Mouse (Mus musculus): ENCODE results near the gene Rai14. TPM values are rescaled to one million over a fixed set of nuclear protein-coding genes. Genes with fewer than 3 reads are reported as not detected.
"Not testable (repeated sequence)": the region's sequence is repeated elsewhere in the genome, so short reads cannot be mapped to it uniquely, and the experiment has no call there.

The Rai14 gene
- polyA plus RNA-seq, 1 experiment from 2014 or later: 84.2 TPM

- Histone ChIP-seq H3K27ac (ENCODE audit: low read depth, low read length) (no peak overlapping the region), H3K9me3 (ENCODE audit: control insufficient read depth, low read length) (no peaks in the 10 kb centered on the region), H3K36me3 (ENCODE audit: control insufficient read depth, insufficient read depth, low read length) (no peaks in the 10 kb centered on the region), H3K27me3 (ENCODE audit: control insufficient read depth, insufficient read depth, low read length) (no peaks in the 10 kb centered on the region), H3K9ac (ENCODE audit: low read length) (no peak overlapping the region), H3K4me1 (ENCODE audit: control insufficient read depth, insufficient read depth, low read length) (no peaks in the 10 kb centered on the region), H3K4me2 (ENCODE audit: low read depth) (no peak overlapping the region), H3K4me3 (ENCODE audit: low read depth, low read length) (no peak overlapping the region)
- DNase-seq (ENCODE audit: low spot score) (no peak), ATAC-seq (ENCODE audit: insufficient read depth, low FRiP score, low TSS enrichment) (no peak)
These were observed 152.1 kb downstream of the Rai14 start for GRCm38 (mm10) chr15:10562281-10562680.

GRCm38 (mm10) chr15:10560005-10560404, 154.4 kb downstream of the Rai14 start:
- Histone ChIP-seq H3K27ac (ENCODE audit: low read depth, low read length) (no peak overlapping the region), H3K9ac (ENCODE audit: low read length) (no peak overlapping the region), H3K4me1 (ENCODE audit: control insufficient read depth, insufficient read depth, low read length) (no peaks in the 10 kb centered on the region), H3K4me2 (ENCODE audit: low read depth) (no peak overlapping the region), H3K9me3 (ENCODE audit: control insufficient read depth, low read length) (no peaks in the 10 kb centered on the region), H3K36me3 (ENCODE audit: control insufficient read depth, insufficient read depth, low read length) (no peaks in the 10 kb centered on the region), H3K27me3 (ENCODE audit: control insufficient read depth, insufficient read depth, low read length) (no peaks in the 10 kb centered on the region), H3K4me3 (ENCODE audit: low read depth, low read length) (no peak overlapping the region)
- DNase-seq (ENCODE audit: low spot score) (no peak), ATAC-seq (ENCODE audit: insufficient read depth, low FRiP score, low TSS enrichment) (no peak)
- 90% methylated on average over 7 of the region's 7 CpGs for WGBS

GRCm38 (mm10) chr15:10558465-10558864, 156.0 kb downstream of the Rai14 start, which contains the start of gene Ttc23l:
Gene Ttc23l (minus strand): TSS chr15:10558668.
- Histone ChIP-seq H3K4me1 (ENCODE audit: control insufficient read depth, insufficient read depth, low read length) (no peaks in the 10 kb centered on the region), H3K9me3 (ENCODE audit: control insufficient read depth, low read length) (no peaks in the 10 kb centered on the region), H3K36me3 (ENCODE audit: control insufficient read depth, insufficient read depth, low read length) (no peaks in the 10 kb centered on the region), H3K9ac (ENCODE audit: low read length) (no peak within 1 kb of the TSS), H3K4me3 (ENCODE audit: low read depth, low read length) (no peak within 1 kb of the TSS), H3K4me2 (ENCODE audit: low read depth) (no peak within 1 kb of the TSS), H3K27ac (ENCODE audit: low read depth, low read length) (no peak within 1 kb of the TSS), H3K27me3 (ENCODE audit: control insufficient read depth, insufficient read depth, low read length) (no peaks in the 10 kb centered on the region)
- DNase-seq (ENCODE audit: low spot score): no peak
- ATAC-seq (ENCODE audit: insufficient read depth, low FRiP score, low TSS enrichment): no peak
- WGBS: 85% methylated on average over 13 of the region's 13 CpGs

- ATAC-seq (ENCODE audit: insufficient read depth, low FRiP score, low TSS enrichment) (no peak), DNase-seq (ENCODE audit: low spot score) (no peak)
- no peaks in the 10 kb centered on the region for H3K27me3 ChIP-seq (ENCODE audit: control insufficient read depth, insufficient read depth, low read length)
- no peak overlapping the region for H3K9ac ChIP-seq (ENCODE audit: low read length)
- H3K4me1 ChIP-seq (ENCODE audit: control insufficient read depth, insufficient read depth, low read length): no peaks in the 10 kb centered on the region
- no peaks in the 10 kb centered on the region for H3K36me3 ChIP-seq (ENCODE audit: control insufficient read depth, insufficient read depth, low read length)
- no peak overlapping the region for H3K4me2 ChIP-seq (ENCODE audit: low read depth)
- no peaks in the 10 kb centered on the region for H3K9me3 ChIP-seq (ENCODE audit: control insufficient read depth, low read length)
- H3K4me3 ChIP-seq (ENCODE audit: low read depth, low read length): no peak overlapping the region
- no peak overlapping the region for H3K27ac ChIP-seq (ENCODE audit: low read depth, low read length)
These were observed 160.1 kb downstream of the Rai14 start for GRCm38 (mm10) chr15:10554336-10554735.

GRCm38 (mm10) chr15:10540271-10541088, 173.9 kb downstream of the Rai14 start:
- no peak overlapping the region for H3K4me2 ChIP-seq (ENCODE audit: low read depth)
- no peaks in the 10 kb centered on the region for H3K27me3 ChIP-seq (ENCODE audit: control insufficient read depth, insufficient read depth, low read length)
- ATAC-seq (ENCODE audit: insufficient read depth, low FRiP score, low TSS enrichment) (no peak), DNase-seq (ENCODE audit: low spot score) (no peak)
- H3K4me1 ChIP-seq (ENCODE audit: control insufficient read depth, insufficient read depth, low read length): no peaks in the 10 kb centered on the region
- no peaks in the 10 kb centered on the region for H3K36me3 ChIP-seq (ENCODE audit: control insufficient read depth, insufficient read depth, low read length)
- no peak overlapping the region for H3K9ac ChIP-seq (ENCODE audit: low read length)
- 76% methylated on average over 16 of the region's 16 CpGs for WGBS
- no peak overlapping the region for H3K4me3 ChIP-seq (ENCODE audit: low read depth, low read length)
- no peak overlapping the region for H3K27ac ChIP-seq (ENCODE audit: low read depth, low read length)
- no peaks in the 10 kb centered on the region for H3K9me3 ChIP-seq (ENCODE audit: control insufficient read depth, low read length)

GRCm38 (mm10) chr15:10535969-10536368, 178.5 kb downstream of the Rai14 start:
- Histone ChIP-seq H3K36me3 (ENCODE audit: control insufficient read depth, insufficient read depth, low read length) (no peaks in the 10 kb centered on the region), H3K9ac (ENCODE audit: low read length) (no peak overlapping the region)
- DNase-seq (ENCODE audit: low spot score): no peak

GRCm38 (mm10) chr15:10534591-10534990, 179.8 kb downstream of the Rai14 start:
- no peaks in the 10 kb centered on the region for H3K4me1 ChIP-seq (ENCODE audit: control insufficient read depth, insufficient read depth, low read length)
- 86% methylated on average over 5 of the region's 5 CpGs for WGBS
- no peaks in the 10 kb centered on the region for H3K9me3 ChIP-seq (ENCODE audit: control insufficient read depth, low read length)
- no peaks in the 10 kb centered on the region for H3K36me3 ChIP-seq (ENCODE audit: control insufficient read depth, insufficient read depth, low read length)
- ATAC-seq (ENCODE audit: insufficient read depth, low FRiP score, low TSS enrichment): no peak
- H3K4me3 ChIP-seq (ENCODE audit: low read depth, low read length): no peak overlapping the region
- H3K27ac ChIP-seq (ENCODE audit: low read depth, low read length): no peak overlapping the region
- no peak overlapping the region for H3K4me2 ChIP-seq (ENCODE audit: low read depth)
- no peaks in the 10 kb centered on the region for H3K27me3 ChIP-seq (ENCODE audit: control insufficient read depth, insufficient read depth, low read length)
- H3K9ac ChIP-seq (ENCODE audit: low read length): no peak overlapping the region
- DNase-seq (ENCODE audit: low spot score): no peak

More at GRCm38 (mm10) chr15:10535969-10536368, 178.5 kb downstream of the Rai14 start:
- 86% methylated on average over 7 of the region's 7 CpGs for WGBS
- H3K4me3 ChIP-seq (ENCODE audit: low read depth, low read length): no peak overlapping the region
- no peak overlapping the region for H3K27ac ChIP-seq (ENCODE audit: low read depth, low read length)
- H3K4me2 ChIP-seq (ENCODE audit: low read depth): no peak overlapping the region
- no peaks in the 10 kb centered on the region for H3K4me1 ChIP-seq (ENCODE audit: control insufficient read depth, insufficient read depth, low read length)
- ATAC-seq (ENCODE audit: insufficient read depth, low FRiP score, low TSS enrichment): no peak
- no peaks in the 10 kb centered on the region for H3K27me3 ChIP-seq (ENCODE audit: control insufficient read depth, insufficient read depth, low read length)
- no peaks in the 10 kb centered on the region for H3K9me3 ChIP-seq (ENCODE audit: control insufficient read depth, low read length)

- not testable (repeated sequence) for H3K4me1 ChIP-seq (ENCODE audit: control insufficient read depth, insufficient read depth, low read length); H3K36me3 ChIP-seq (ENCODE audit: control insufficient read depth, insufficient read depth, low read length); ATAC-seq (ENCODE audit: insufficient read depth, low FRiP score, low TSS enrichment); H3K4me2 ChIP-seq (ENCODE audit: low read depth); H3K9ac ChIP-seq (ENCODE audit: low read length); DNase-seq (ENCODE audit: low spot score); H3K27ac ChIP-seq (ENCODE audit: low read depth, low read length); H3K9me3 ChIP-seq (ENCODE audit: control insufficient read depth, low read length); H3K4me3 ChIP-seq (ENCODE audit: low read depth, low read length); H3K27me3 ChIP-seq (ENCODE audit: control insufficient read depth, insufficient read depth, low read length)
- WGBS: 91% methylated on average over 10 of the region's 10 CpGs
These were observed 181.1 kb downstream of the Rai14 start for GRCm38 (mm10) chr15:10533361-10533760.

GRCm38 (mm10) chr15:10531352-10531751, 183.1 kb downstream of the Rai14 start:
- Histone ChIP-seq H3K27ac (ENCODE audit: low read depth, low read length) (no peak overlapping the region), H3K9me3 (ENCODE audit: control insufficient read depth, low read length) (no peaks in the 10 kb centered on the region), H3K36me3 (ENCODE audit: control insufficient read depth, insufficient read depth, low read length) (no peaks in the 10 kb centered on the region), H3K4me3 (ENCODE audit: low read depth, low read length) (no peak overlapping the region), H3K27me3 (ENCODE audit: control insufficient read depth, insufficient read depth, low read length) (no peaks in the 10 kb centered on the region), H3K4me2 (ENCODE audit: low read depth) (no peak overlapping the region), H3K9ac (ENCODE audit: low read length) (no peak overlapping the region), H3K4me1 (ENCODE audit: control insufficient read depth, insufficient read depth, low read length) (no peaks in the 10 kb centered on the region)
- ATAC-seq (ENCODE audit: insufficient read depth, low FRiP score, low TSS enrichment): no peak
- DNase-seq (ENCODE audit: low spot score): no peak
- WGBS: 90% methylated on average over 4 of the region's 4 CpGs
